Mouse (Mus musculus) kidney, adult 2 months (tissue): Measurements from ENCODE around the gene Nrk.

Source experiments
- CTCF ChIP-seq: fragments of 200-500 bp; conservative IDR thresholded peaks from 2 replicates; pipeline ENCODE4 v1.5.1; 2011; ENCODE audit warnings: low read depth, mild to moderate bottlenecking, control low read depth, low read length, moderate library complexity, mixed read lengths; ENCODE audit not compliant: insufficient read depth, insufficient read length
- POLR2A ChIP-seq: fragments of 200-500 bp; IDR thresholded peaks from one replicate; pipeline ENCODE4 v1.6.1; 2011; ENCODE audit warnings: low read depth, low read length, control low read depth

- TF ChIP-seq POLR2A (no peak), CTCF (no peak)
These were observed 4.8 kb downstream of the Nrk start for GRCm38 (mm10) chrX:138919030-138919429.
